Mouse (Mus musculus): ENCODE results near the gene Anks1. TPM values are rescaled to one million over a fixed set of nuclear protein-coding genes. Genes with fewer than 3 reads are reported as not detected.

Anks1 gene
- polyA plus RNA-seq, 1 experiment from 2014 or later: 8.3 TPM

DNA sequence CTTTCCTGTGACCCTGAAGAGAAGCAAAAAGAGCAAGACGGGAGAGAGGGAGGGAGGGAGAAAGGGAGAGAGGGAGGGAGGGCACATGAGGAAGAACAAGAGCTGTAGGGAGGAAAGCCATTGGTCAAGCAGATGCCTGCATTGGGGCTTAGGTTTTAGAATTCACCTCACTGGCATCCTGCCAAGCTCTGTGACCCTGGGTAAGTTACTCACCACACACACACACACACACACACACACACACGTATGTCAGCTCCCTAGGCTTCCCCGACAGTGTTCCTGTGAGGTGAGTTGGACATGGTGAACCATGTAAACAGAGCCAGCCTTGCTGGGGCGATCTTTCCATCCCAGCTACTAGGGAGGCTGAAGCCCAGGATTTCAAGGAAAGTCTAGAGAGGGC lies 55.5 kb downstream of the Anks1 start:
- Histone ChIP-seq H3K4me2 (replicated peaks; ENCODE audit: low read depth) (no peak overlapping the region), H3K27ac (replicated peaks) (no peak overlapping the region), H3K27me3 (ENCODE audit: control insufficient read depth, insufficient read depth, low read length) (no peaks in the 10 kb centered on the region), H3K9ac (ENCODE audit: low read length) (no peak overlapping the region), H3K4me3 (ENCODE audit: low read depth, low read length) (no peak overlapping the region), H3K36me3 (ENCODE audit: control insufficient read depth, insufficient read depth, low read length) (no peaks in the 10 kb centered on the region), H3K9me3 (ENCODE audit: control insufficient read depth, low read length) (no peaks in the 10 kb centered on the region), H3K4me1 (replicated peaks; ENCODE audit: control insufficient read depth, insufficient read depth) (peaks cover 8% of the 10 kb centered on the region; the same call in 1 of the 2 replicates)
- DNase-seq (ENCODE audit: low spot score): no peak
- no peak for ATAC-seq (ENCODE audit: low FRiP score, low TSS enrichment)
- TF ChIP-seq CTCF (IDR thresholded peaks at IDR 0.05; ENCODE audit: low read depth): no peak
- no peak for TF ChIP-seq EP300 (optimal IDR thresholded peaks at IDR 0.05)
- WGBS: 34% methylated on average over 4 of the region's 4 CpGs

DNA sequence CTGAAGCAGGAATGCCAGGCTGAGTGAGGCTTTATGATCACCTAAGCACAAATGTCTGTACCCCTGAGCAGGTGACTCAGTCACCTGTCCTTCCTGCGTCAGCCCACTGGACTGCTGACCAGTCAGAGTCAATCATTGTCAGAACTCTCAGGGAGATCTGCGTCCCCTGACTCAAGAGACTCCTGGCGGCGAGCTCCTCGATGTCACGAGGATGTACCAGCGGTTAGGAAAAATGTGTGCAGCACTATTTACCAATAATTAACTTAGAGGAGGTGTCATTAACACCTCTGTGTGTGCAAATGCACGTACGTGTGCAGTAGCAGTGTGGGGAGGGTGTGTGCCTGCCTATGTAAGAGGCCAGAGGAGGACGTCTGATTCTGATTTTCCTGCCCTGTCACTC lies 56.2 kb downstream of the Anks1 start:
- ATAC-seq (ENCODE audit: low FRiP score, low TSS enrichment): no peak
- no peaks in the 10 kb centered on the region for H3K27me3 ChIP-seq (ENCODE audit: control insufficient read depth, insufficient read depth, low read length)
- 80% methylated on average over 10 of the region's 10 CpGs for WGBS
- no peak overlapping the region for H3K4me3 ChIP-seq (ENCODE audit: low read depth, low read length)
- H3K36me3 ChIP-seq (ENCODE audit: control insufficient read depth, insufficient read depth, low read length): no peaks in the 10 kb centered on the region
- DNase-seq (ENCODE audit: low spot score): no peak
- H3K9me3 ChIP-seq (ENCODE audit: control insufficient read depth, low read length): no peaks in the 10 kb centered on the region
- H3K27ac ChIP-seq (replicated peaks): no peak overlapping the region
- TF ChIP-seq EP300 (optimal IDR thresholded peaks at IDR 0.05): no peak
- TF ChIP-seq CTCF (IDR thresholded peaks at IDR 0.05; ENCODE audit: low read depth): no peak
- peaks cover 9% of the 10 kb centered on the region; the same call in 1 of the 2 replicates for H3K4me1 ChIP-seq (replicated peaks; ENCODE audit: control insufficient read depth, insufficient read depth)
- H3K4me2 ChIP-seq (replicated peaks; ENCODE audit: low read depth): no peak overlapping the region
- H3K9ac ChIP-seq (ENCODE audit: low read length): no peak overlapping the region

DNA sequence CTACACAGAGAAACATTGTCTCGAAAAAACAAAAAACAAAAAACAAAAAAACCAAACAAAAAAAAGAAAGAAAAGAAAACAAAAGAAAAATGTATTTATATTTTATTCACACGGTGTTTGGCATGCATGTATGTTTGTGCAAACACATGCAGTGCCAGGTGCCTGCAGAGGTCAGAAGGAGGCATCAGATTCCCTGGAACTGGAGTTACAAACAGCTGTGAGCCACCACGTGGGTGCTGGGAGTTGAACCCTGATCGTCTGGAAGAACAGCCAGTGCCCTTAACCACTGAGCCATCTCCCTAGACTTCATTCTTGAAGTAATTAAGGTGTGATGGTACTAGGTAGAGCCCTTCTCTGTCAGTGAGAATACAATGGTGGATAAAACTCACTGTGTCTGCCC lies 57.0 kb downstream of the Anks1 start:
- Histone ChIP-seq H3K9me3 (ENCODE audit: control insufficient read depth, low read length) (no peaks in the 10 kb centered on the region), H3K4me1 (replicated peaks; ENCODE audit: control insufficient read depth, insufficient read depth) (peaks cover 9% of the 10 kb centered on the region; the same call in 1 of the 2 replicates), H3K27ac (replicated peaks) (no peak overlapping the region), H3K9ac (ENCODE audit: low read length) (no peak overlapping the region), H3K4me2 (replicated peaks; ENCODE audit: low read depth) (no peak overlapping the region), H3K27me3 (ENCODE audit: control insufficient read depth, insufficient read depth, low read length) (no peaks in the 10 kb centered on the region), H3K36me3 (ENCODE audit: control insufficient read depth, insufficient read depth, low read length) (no peaks in the 10 kb centered on the region), H3K4me3 (ENCODE audit: low read depth, low read length) (no peak overlapping the region)
- no peak for ATAC-seq (ENCODE audit: low FRiP score, low TSS enrichment)
- 63% methylated on average over 4 of the region's 4 CpGs for WGBS
- TF ChIP-seq EP300 (optimal IDR thresholded peaks at IDR 0.05) (no peak), CTCF (IDR thresholded peaks at IDR 0.05; ENCODE audit: low read depth) (no peak)
- DNase-seq (ENCODE audit: low spot score): no peak

DNA sequence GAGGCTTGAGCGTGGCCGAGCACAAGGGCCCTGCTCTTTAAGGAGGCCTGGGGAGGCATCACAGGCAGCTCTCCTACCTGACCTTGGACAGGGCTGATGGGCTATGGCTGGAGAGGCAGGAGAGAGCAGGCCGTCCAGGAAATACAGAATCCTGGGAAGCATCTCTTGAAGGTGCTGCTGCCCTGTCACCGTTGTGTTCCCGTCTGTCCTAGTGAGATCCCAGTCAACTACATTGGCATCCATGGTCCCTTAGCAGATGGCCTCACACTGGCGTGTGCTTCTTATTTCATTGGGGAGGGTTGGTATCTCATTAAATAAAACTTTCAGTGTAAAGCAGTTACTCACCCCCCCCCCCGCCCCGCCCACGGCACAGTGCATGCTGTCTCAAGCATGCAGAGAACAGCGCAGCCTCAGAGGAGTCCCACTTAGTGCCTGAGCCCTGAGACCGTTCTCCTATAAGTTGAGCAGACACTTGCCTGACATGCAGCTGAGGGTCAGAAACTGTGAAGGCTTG lies 57.5 kb downstream of the Anks1 start:
- no peak for TF ChIP-seq CTCF (IDR thresholded peaks at IDR 0.05; ENCODE audit: low read depth)
- TF ChIP-seq EP300 (optimal IDR thresholded peaks at IDR 0.05): no peak
- no peak overlapping the region for H3K27ac ChIP-seq (replicated peaks)
- WGBS: 78% methylated on average over 11 of the region's 11 CpGs
- H3K9me3 ChIP-seq (ENCODE audit: control insufficient read depth, low read length): no peaks in the 10 kb centered on the region
- DNase-seq (ENCODE audit: low spot score): no peak
- ATAC-seq (ENCODE audit: low FRiP score, low TSS enrichment): no peak
- H3K36me3 ChIP-seq (ENCODE audit: control insufficient read depth, insufficient read depth, low read length): no peaks in the 10 kb centered on the region
- H3K4me1 ChIP-seq (replicated peaks; ENCODE audit: control insufficient read depth, insufficient read depth): peaks cover 11% of the 10 kb centered on the region; the same call in 1 of the 2 replicates
- no peak overlapping the region for H3K4me2 ChIP-seq (replicated peaks; ENCODE audit: low read depth)
- H3K4me3 ChIP-seq (ENCODE audit: low read depth, low read length): no peak overlapping the region
- H3K27me3 ChIP-seq (ENCODE audit: control insufficient read depth, insufficient read depth, low read length): no peaks in the 10 kb centered on the region
- H3K9ac ChIP-seq (ENCODE audit: low read length): no peak overlapping the region

DNA sequence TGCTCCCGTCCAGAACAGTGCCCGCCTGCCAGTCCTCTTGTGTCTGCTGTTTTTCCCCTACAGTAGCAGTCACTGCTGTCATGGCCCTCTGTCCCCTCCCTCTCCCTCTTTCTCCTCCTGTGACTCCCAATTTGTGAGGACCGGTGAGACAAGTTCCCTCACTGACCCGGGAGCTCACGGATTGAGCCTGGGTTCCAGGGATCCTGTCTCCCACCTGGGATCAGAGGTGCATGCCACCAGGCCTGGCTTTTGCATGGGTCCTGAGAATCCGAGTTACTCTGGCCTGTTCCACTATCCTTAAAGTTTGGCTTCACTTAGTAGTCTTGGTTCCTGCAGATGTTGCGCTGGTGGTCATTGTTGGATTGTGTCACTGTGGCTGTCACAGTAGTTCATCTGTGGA lies 58.4 kb downstream of the Anks1 start:
- peaks cover 16% of the 10 kb centered on the region; the same call in 1 of the 2 replicates for H3K4me1 ChIP-seq (replicated peaks; ENCODE audit: control insufficient read depth, insufficient read depth)
- H3K9ac ChIP-seq (ENCODE audit: low read length): no peak overlapping the region
- no peaks in the 10 kb centered on the region for H3K36me3 ChIP-seq (ENCODE audit: control insufficient read depth, insufficient read depth, low read length)
- no peak for TF ChIP-seq CTCF (IDR thresholded peaks at IDR 0.05; ENCODE audit: low read depth)
- TF ChIP-seq EP300 (optimal IDR thresholded peaks at IDR 0.05): no peak
- DNase-seq (ENCODE audit: low spot score): no peak
- no peaks in the 10 kb centered on the region for H3K9me3 ChIP-seq (ENCODE audit: control insufficient read depth, low read length)
- no peak for ATAC-seq (ENCODE audit: low FRiP score, low TSS enrichment)
- no peaks in the 10 kb centered on the region for H3K27me3 ChIP-seq (ENCODE audit: control insufficient read depth, insufficient read depth, low read length)
- WGBS: 85% methylated on average over 7 of the region's 7 CpGs
- H3K4me2 ChIP-seq (replicated peaks; ENCODE audit: low read depth): no peak overlapping the region
- H3K4me3 ChIP-seq (ENCODE audit: low read depth, low read length): no peak overlapping the region
- no peak overlapping the region; the same call in 1 of the 2 replicates for H3K27ac ChIP-seq (replicated peaks)

DNA sequence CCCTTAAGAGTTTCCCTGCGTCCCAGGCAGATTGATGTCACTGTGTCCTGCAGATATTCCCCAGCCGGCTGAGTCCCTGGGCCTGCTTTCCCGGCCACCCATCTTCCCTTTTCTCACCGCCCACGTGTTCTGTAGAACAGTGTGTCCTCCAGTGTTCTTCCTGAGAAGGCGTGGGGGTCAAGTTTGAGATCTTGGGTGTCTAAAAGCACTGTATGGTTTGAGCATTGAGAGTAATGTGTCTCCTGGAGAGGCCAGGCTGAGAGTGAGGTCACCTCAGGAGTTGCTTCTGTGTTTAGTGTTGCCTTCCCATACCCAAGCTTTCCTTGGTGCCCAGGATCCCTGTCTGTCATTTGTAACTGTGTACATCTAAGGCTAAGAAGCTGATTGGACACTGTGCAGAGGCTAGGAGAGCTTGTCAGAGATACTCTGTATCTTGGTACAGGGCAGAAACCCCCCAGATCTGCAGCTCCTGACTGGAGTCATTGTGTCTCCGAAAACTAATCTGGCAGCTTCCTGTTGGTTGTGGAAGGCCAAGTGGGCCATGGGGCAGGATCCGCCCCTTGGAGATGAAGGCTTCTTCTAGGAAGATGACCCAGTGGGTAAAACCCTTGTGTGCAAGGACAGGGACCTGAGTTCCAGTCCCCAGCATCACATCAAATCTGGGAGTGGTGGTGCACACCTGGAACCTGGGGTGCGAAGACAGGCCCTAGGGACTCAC lies 59.1 kb downstream of the Anks1 start:
- DNase-seq (ENCODE audit: low spot score) (no peak), ATAC-seq (ENCODE audit: low FRiP score, low TSS enrichment) (no peak; the same call in 1 of the 2 replicates)
- no peak for TF ChIP-seq CTCF (IDR thresholded peaks at IDR 0.05; ENCODE audit: low read depth)
- no peak for TF ChIP-seq EP300 (optimal IDR thresholded peaks at IDR 0.05)
- 71% methylated on average over 9 of the region's 9 CpGs for whole genome bisulfite sequencing
- H3K27ac ChIP-seq (replicated peaks): peak overlapping the region; percentile 14; the same call in 1 of the 2 replicates
- H3K4me1 ChIP-seq (replicated peaks; ENCODE audit: control insufficient read depth, insufficient read depth): peaks cover 16% of the 10 kb centered on the region; the same call in 1 of the 2 replicates
- H3K27me3 ChIP-seq (ENCODE audit: control insufficient read depth, insufficient read depth, low read length): no peaks in the 10 kb centered on the region
- no peak overlapping the region for H3K9ac ChIP-seq (ENCODE audit: low read length)
- no peaks in the 10 kb centered on the region for H3K9me3 ChIP-seq (ENCODE audit: control insufficient read depth, low read length)
- H3K36me3 ChIP-seq (ENCODE audit: control insufficient read depth, insufficient read depth, low read length): no peaks in the 10 kb centered on the region
- no peak overlapping the region for H3K4me3 ChIP-seq (ENCODE audit: low read depth, low read length)
- no peak overlapping the region for H3K4me2 ChIP-seq (replicated peaks; ENCODE audit: low read depth)
